Mouse (Mus musculus) layer of hippocampus, adult 9-11 months (tissue): ENCODE results near the gene Sv2a.
"Not testable (repeated sequence)": the region's sequence is repeated elsewhere in the genome, so short reads cannot be mapped to it uniquely, and the experiment has no call there.

ENCODE experiments used
- DNase-seq: peaks from one replicate; pipeline ENCODE4 v3.0.0; 2022

The Sv2a gene

GRCm38 (mm10) chr3:96175251-96175650 lies 5.7 kb upstream of the Sv2a start:
- no peak for DNase-seq

- DNase-seq = no peak
Observed at GRCm38 (mm10) chr3:96178427-96178826, 2.5 kb upstream of the Sv2a start.

- no peak for DNase-seq
Observed at GRCm38 (mm10) chr3:96178902-96179301, 2.0 kb upstream of the Sv2a start.

GRCm38 (mm10) chr3:96179531-96179930 lies 1.4 kb upstream of the Sv2a start:
- no peak for DNase-seq

GRCm38 (mm10) chr3:96181510-96182381 lies 795 bp downstream of the Sv2a start:
- no peak for DNase-seq

- no peak for DNase-seq
Observed at GRCm38 (mm10) chr3:96182382-96182776, 1.4 kb downstream of the Sv2a start.

GRCm38 (mm10) chr3:96192977-96193376 lies 12.0 kb downstream of the Sv2a start:
- no peak for DNase-seq

- DNase-seq = no peak
Observed at GRCm38 (mm10) chr3:96194966-96195365, 14.0 kb downstream of the Sv2a start.

GRCm38 (mm10) chr3:96195616-96196313 lies 14.8 kb downstream of the Sv2a start:
- DNase-seq = no peak

GRCm38 (mm10) chr3:96196437-96197128 lies 15.6 kb downstream of the Sv2a start:
- no peak for DNase-seq

GRCm38 (mm10) chr3:96197129-96197749 lies 16.3 kb downstream of the Sv2a start:
- peak; percentile 94 for DNase-seq

- no peak for DNase-seq
Observed at GRCm38 (mm10) chr3:96198181-96198580, 17.2 kb downstream of the Sv2a start.

GRCm38 (mm10) chr3:96198601-96199251 lies 17.8 kb downstream of the Sv2a start:
- DNase-seq = not testable (repeated sequence)

- no peak for DNase-seq
Observed at GRCm38 (mm10) chr3:96199731-96200130, 18.8 kb downstream of the Sv2a start.

- DNase-seq = no peak
Observed at GRCm38 (mm10) chr3:96207819-96208218, 26.9 kb downstream of the Sv2a start.

- DNase-seq = no peak
Observed at GRCm38 (mm10) chr3:96209242-96209641, 28.3 kb downstream of the Sv2a start.

- no peak for DNase-seq
Observed at GRCm38 (mm10) chr3:96219191-96219641, 38.3 kb downstream of the Sv2a start.

GRCm38 (mm10) chr3:96219661-96220130 lies 38.7 kb downstream of the Sv2a start, which contains the start of the genes Bola1 and Hist2h2ab:
Gene Bola1 (minus strand): TSS chr3:96219709.
Gene Hist2h2ab (plus strand): TSS chr3:96219865.
- peak; percentile 88 for DNase-seq

- not testable (repeated sequence) for DNase-seq
Observed at GRCm38 (mm10) chr3:96220131-96220764, 39.3 kb downstream of the Sv2a start.

GRCm38 (mm10) chr3:96220765-96221639 lies 40.1 kb downstream of the Sv2a start, which contains the start of the genes Hist2h2ac and Hist2h2be:
Gene Hist2h2ac (minus strand): TSS chr3:96220880.
Gene Hist2h2be (plus strand): TSS chr3:96221119.
- DNase-seq = peak; percentile 93
